Mouse (Mus musculus) heart, embryonic 14.5 days (tissue): ENCODE measurements at regions not wholly inside any gene's neighbourhood (a gene's known extent, or its start where the extent isn't known, plus 50 kb on each side); places are given as distances from the start of the nearest gene placed in this dataset.

Source experiments
- ATAC-seq: fragments of 200-750 bp; cut with Nextera tagmentation; 2 replicates; pipeline ENCODE4 v1.8.0; 2017; ENCODE audit warnings: low read depth, moderate TSS enrichment; ENCODE audit not compliant: insufficient number of reproducible peaks, insufficient read depth, low FRiP score
- H3K27ac ChIP-seq, 2 experiments: fragments of 200-500 bp in 1 of 2; fragments of 300-500 bp in 1 of 2; sonication (generic) in 1 of 2; replicated peaks in 1 of 2; 2 replicates each; pipeline ENCODE4 v1.5.1; 2012 to 2014; ENCODE audit warnings: low read depth in 2 of 2, low read length in 2 of 2, control low read depth in 1 of 2, mild to moderate bottlenecking in 1 of 2, mixed read lengths in 1 of 2; ENCODE audit not compliant: control insufficient read depth in 1 of 2, insufficient read depth in 1 of 2
- H3K27me3 ChIP-seq: fragments of 300-500 bp; sonication (generic); 2 replicates; pipeline ENCODE4 v1.6.1; 2014; ENCODE audit warnings: mild to moderate bottlenecking, low read length, control low read depth; ENCODE audit not compliant: control insufficient read depth, insufficient read depth
- H3K36me3 ChIP-seq: fragments of 300-500 bp; sonication (generic); 2 replicates; pipeline ENCODE4 v1.6.1; 2014; ENCODE audit warnings: mild to moderate bottlenecking, control low read depth, low read length, mixed read lengths; ENCODE audit not compliant: control insufficient read depth, insufficient read depth
- H3K4me1 ChIP-seq, 2 experiments: fragments of 200-500 bp in 1 of 2; fragments of 300-500 bp in 1 of 2; sonication (generic) in 1 of 2; 2 replicates each; pipeline ENCODE4 v1.6.1; 2012 to 2014; ENCODE audit warnings: low read length in 2 of 2, control low read depth in 1 of 2, mixed read lengths in 1 of 2; ENCODE audit not compliant: control insufficient read depth in 2 of 2, insufficient read depth in 2 of 2
- H3K4me2 ChIP-seq: fragments of 300-500 bp; sonication (generic); 2 replicates; pipeline ENCODE4 v1.6.1; 2014; ENCODE audit warnings: mild to moderate bottlenecking, low read length
- H3K4me3 ChIP-seq, 2 experiments: fragments of 200-500 bp in 1 of 2; fragments of 300-500 bp in 1 of 2; sonication (generic) in 1 of 2; 2 replicates each; pipeline ENCODE4 v1.5.1; 2012 to 2014; ENCODE audit warnings: low read length in 2 of 2, mild to moderate bottlenecking in 2 of 2, control low read depth in 1 of 2, low read depth in 1 of 2, moderate library complexity in 1 of 2; ENCODE audit not compliant: control insufficient read depth in 1 of 2, insufficient read depth in 1 of 2
- H3K9ac ChIP-seq: fragments of 300-500 bp; sonication (generic); 2 replicates; pipeline ENCODE4 v1.6.1; 2014; ENCODE audit warnings: mild to moderate bottlenecking, low read length
- H3K9me3 ChIP-seq: fragments of 300-500 bp; sonication (generic); 2 replicates; pipeline ENCODE4 v1.6.1; 2016; ENCODE audit warnings: low read length, control low read depth; ENCODE audit not compliant: control insufficient read depth
- WGBS: fragments of 180-500 bp; shearing (Covaris S2); extraction: QIAGEN DNeasy Blood & Tissue Kit; methylation state at CpG from one replicate; pipeline ENCODE4 v1.1.7; 2014; 5-methylcytosine and 5-hydroxymethylcytosine counted together

GRCm38 (mm10) chr3:60138319-60138718 lies 56.6 kb downstream of the Sucnr1 start:
- no peak overlapping the region for H3K27ac ChIP-seq
- ATAC-seq, result no peak
- no peak overlapping the region for H3K9ac ChIP-seq
- H3K36me3 ChIP-seq, result no peaks in the 10 kb centered on the region
- no peaks in the 10 kb centered on the region for H3K4me1 ChIP-seq
- H3K4me3 ChIP-seq, result no peak overlapping the region
- no peak overlapping the region for H3K4me2 ChIP-seq
- 65% methylated on average over 3 of the region's 3 CpGs for WGBS
- no peaks in the 10 kb centered on the region for H3K9me3 ChIP-seq
- no peaks in the 10 kb centered on the region for H3K27me3 ChIP-seq

- ATAC-seq, result no peak
- 72% methylated on average over 3 of the region's 3 CpGs for WGBS
- no peak overlapping the region for H3K4me3 ChIP-seq
Measured at GRCm38 (mm10) chr3:60159865-60160264, 78.2 kb downstream of the Sucnr1 start.

GRCm38 (mm10) chr3:60167633-60168032 lies 86.0 kb downstream of the Sucnr1 start:
- H3K4me3 ChIP-seq, result no peak overlapping the region
- 76% methylated on average over 3 of the region's 3 CpGs for WGBS
- ATAC-seq, result no peak

More at GRCm38 (mm10) chr3:60159865-60160264, 78.2 kb downstream of the Sucnr1 start:
- H3K4me2 ChIP-seq, result no peak overlapping the region
- no peaks in the 10 kb centered on the region for H3K4me1 ChIP-seq
- H3K27ac ChIP-seq, result no peak overlapping the region
- H3K27me3 ChIP-seq, result no peaks in the 10 kb centered on the region
- no peaks in the 10 kb centered on the region for H3K9me3 ChIP-seq
- no peaks in the 10 kb centered on the region for H3K36me3 ChIP-seq
- H3K9ac ChIP-seq, result no peak overlapping the region

GRCm38 (mm10) chr3:60168135-60168926 lies 86.7 kb downstream of the Sucnr1 start:
- ATAC-seq, result no peak
- 36% methylated on average over 2 of the region's 2 CpGs for WGBS
- Histone ChIP-seq H3K9me3 (no peaks in the 10 kb centered on the region), H3K27me3 (no peaks in the 10 kb centered on the region), H3K4me3 (no peak overlapping the region), H3K27ac (no peak overlapping the region), H3K9ac (no peak overlapping the region), H3K36me3 (no peaks in the 10 kb centered on the region), H3K4me2 (no peak overlapping the region), H3K4me1 (no peaks in the 10 kb centered on the region; a peak in 1 of 4 replicates)

More at GRCm38 (mm10) chr3:60167633-60168032, 86.0 kb downstream of the Sucnr1 start:
- Histone ChIP-seq H3K4me2 (no peak overlapping the region), H3K4me1 (no peaks in the 10 kb centered on the region; a peak in 1 of 4 replicates), H3K27ac (no peak overlapping the region), H3K27me3 (no peaks in the 10 kb centered on the region), H3K36me3 (no peaks in the 10 kb centered on the region), H3K9me3 (no peaks in the 10 kb centered on the region), H3K9ac (no peak overlapping the region)

GRCm38 (mm10) chr3:60169606-60170005 lies 87.9 kb downstream of the Sucnr1 start:
- Histone ChIP-seq H3K27ac (no peak overlapping the region), H3K9ac (no peak overlapping the region), H3K4me2 (no peak overlapping the region), H3K9me3 (no peaks in the 10 kb centered on the region), H3K4me3 (no peak overlapping the region), H3K36me3 (no peaks in the 10 kb centered on the region), H3K4me1 (no peaks in the 10 kb centered on the region; a peak in 1 of 4 replicates), H3K27me3 (no peaks in the 10 kb centered on the region)
- ATAC-seq, result no peak

- ATAC-seq, result no peak
- WGBS, result 90% methylated on average over 2 of the region's 2 CpGs
- H3K4me3 ChIP-seq, result no peak overlapping the region
Measured at GRCm38 (mm10) chr3:60184481-60184880, 102.8 kb downstream of the Sucnr1 start.

GRCm38 (mm10) chr3:60196031-60196430 lies 114.4 kb downstream of the Sucnr1 start:
- no peak for ATAC-seq
- no peaks in the 10 kb centered on the region for H3K27me3 ChIP-seq
- 87% methylated on average over 3 of the region's 3 CpGs for WGBS

More at GRCm38 (mm10) chr3:60184481-60184880, 102.8 kb downstream of the Sucnr1 start:
- Histone ChIP-seq H3K27me3 (no peaks in the 10 kb centered on the region), H3K9me3 (no peaks in the 10 kb centered on the region), H3K9ac (no peak overlapping the region), H3K27ac (no peak overlapping the region), H3K4me2 (no peak overlapping the region), H3K4me1 (no peaks in the 10 kb centered on the region), H3K36me3 (no peaks in the 10 kb centered on the region)

GRCm38 (mm10) chr3:60207936-60208335 lies 126.3 kb downstream of the Sucnr1 start:
- no peaks in the 10 kb centered on the region for H3K9me3 ChIP-seq
- no peak overlapping the region for H3K4me2 ChIP-seq
- H3K27me3 ChIP-seq, result no peaks in the 10 kb centered on the region
- ATAC-seq, result no peak
- H3K27ac ChIP-seq, result no peak overlapping the region
- H3K9ac ChIP-seq, result no peak overlapping the region
- H3K4me3 ChIP-seq, result no peak overlapping the region
- no peaks in the 10 kb centered on the region for H3K4me1 ChIP-seq
- WGBS, result 82% methylated on average over 1 of the region's 1 CpGs
- H3K36me3 ChIP-seq, result no peaks in the 10 kb centered on the region

More at GRCm38 (mm10) chr3:60196031-60196430, 114.4 kb downstream of the Sucnr1 start:
- H3K27ac ChIP-seq, result no peak overlapping the region
- H3K4me2 ChIP-seq, result no peak overlapping the region
- H3K4me3 ChIP-seq, result no peak overlapping the region
- H3K36me3 ChIP-seq, result no peaks in the 10 kb centered on the region
- no peak overlapping the region for H3K9ac ChIP-seq
- H3K4me1 ChIP-seq, result no peaks in the 10 kb centered on the region
- no peaks in the 10 kb centered on the region for H3K9me3 ChIP-seq
